Mouse (Mus musculus): ENCODE data around the gene Rpf2. TPM values are rescaled to one million over a fixed set of nuclear protein-coding genes. Genes with fewer than 3 reads are reported as not detected.
A peak's percentile ranks its signal among the peaks of the same experiment; 100 is the strongest.

The Rpf2 gene
- polyA plus RNA-seq, 1 experiment from 2014 or later = 74.7 TPM

GRCm38 (mm10) chr10:40188831-40189230 lies 58.0 kb downstream of the Rpf2 start:
- no peaks in the 10 kb centered on the region for H3K27me3 ChIP-seq (replicated peaks)
- H3K9me3 ChIP-seq = no peaks in the 10 kb centered on the region
- no peak for ATAC-seq
- no peak overlapping the region for H3K9ac ChIP-seq
- no peaks in the 10 kb centered on the region for H3K4me1 ChIP-seq (replicated peaks)
- H3K27ac ChIP-seq = no peak overlapping the region
- H3K4me3 ChIP-seq (replicated peaks) = no peak overlapping the region
- H3K4me2 ChIP-seq (replicated peaks) = no peak overlapping the region
- 75% methylated on average over 3 of the region's 3 CpGs for WGBS
- H3K36me3 ChIP-seq = no peaks in the 10 kb centered on the region

DNA sequence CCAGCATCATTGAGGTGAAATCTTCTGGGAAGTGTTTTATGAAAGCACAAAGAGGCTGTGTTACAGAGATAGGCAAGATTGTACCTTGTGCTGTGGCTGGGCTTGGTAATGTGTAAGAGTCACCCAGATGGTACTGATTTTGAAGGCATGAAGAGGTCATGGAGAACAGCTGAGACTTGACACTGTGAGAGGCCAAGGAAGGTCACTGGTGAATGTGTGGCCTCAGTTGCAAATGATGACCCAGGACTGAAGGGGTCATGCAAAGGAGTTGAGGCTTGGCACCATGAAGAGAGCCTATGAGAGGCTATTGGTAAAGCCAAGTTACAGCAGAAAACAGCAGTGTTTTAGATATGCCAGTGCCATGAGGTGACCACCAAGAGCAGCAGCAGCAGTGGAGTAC lies 60.9 kb downstream of the Rpf2 start:
- H3K27ac ChIP-seq = no peak overlapping the region
- H3K27me3 ChIP-seq (replicated peaks) = no peaks in the 10 kb centered on the region
- H3K36me3 ChIP-seq = no peaks in the 10 kb centered on the region
- H3K4me3 ChIP-seq (replicated peaks) = no peak overlapping the region
- H3K4me2 ChIP-seq (replicated peaks) = no peak overlapping the region
- no peak overlapping the region for H3K9ac ChIP-seq
- H3K4me1 ChIP-seq (replicated peaks) = no peaks in the 10 kb centered on the region
- no peaks in the 10 kb centered on the region for H3K9me3 ChIP-seq
- ATAC-seq = no peak

DNA sequence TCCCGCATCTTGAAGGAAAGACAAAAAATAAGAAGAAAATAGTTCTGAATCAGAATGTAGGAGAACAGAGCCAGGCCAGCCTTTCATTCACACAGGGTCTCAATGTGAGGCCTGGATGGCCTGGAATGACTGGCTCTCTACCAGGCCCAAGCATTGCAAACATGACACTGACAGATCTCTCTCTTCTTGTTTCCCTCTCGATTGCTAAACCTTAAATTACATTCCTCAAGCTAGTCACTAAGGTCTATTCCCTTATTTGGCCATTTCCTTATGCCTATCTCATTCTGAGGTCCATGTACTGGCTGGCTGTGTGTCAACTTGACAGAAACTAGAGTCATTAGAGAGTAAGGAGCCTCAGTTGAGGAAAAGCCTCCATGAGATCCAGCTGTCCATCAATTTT lies 66.8 kb downstream of the Rpf2 start:
- Histone ChIP-seq H3K4me3 (replicated peaks) (no peak overlapping the region), H3K36me3 (no peaks in the 10 kb centered on the region), H3K9ac (no peak overlapping the region), H3K4me1 (replicated peaks) (peaks cover 5% of the 10 kb centered on the region), H3K9me3 (no peaks in the 10 kb centered on the region), H3K27ac (no peak overlapping the region), H3K27me3 (replicated peaks) (no peaks in the 10 kb centered on the region), H3K4me2 (replicated peaks) (no peak overlapping the region)
- no peak for ATAC-seq
- 61% methylated on average over 2 of the region's 2 CpGs for WGBS

DNA sequence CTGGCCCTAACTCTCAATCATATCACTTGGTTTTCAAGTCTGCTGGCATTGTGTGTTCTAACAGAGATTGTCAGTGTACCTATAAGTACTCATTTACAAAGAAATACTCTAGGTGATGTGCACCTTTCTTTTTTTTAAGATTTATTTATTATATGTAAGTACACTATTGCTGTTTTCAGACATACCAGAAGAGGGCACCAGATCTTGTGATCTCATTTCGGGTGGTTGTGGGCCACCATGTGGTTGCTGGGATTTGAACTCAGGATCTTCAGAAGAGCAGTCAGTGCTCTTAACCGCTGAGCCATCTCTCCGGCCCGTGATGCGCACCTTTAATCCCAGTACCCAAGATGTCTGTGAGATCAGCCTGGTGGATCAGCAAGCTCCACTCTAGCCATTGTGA lies 67.7 kb downstream of the Rpf2 start:
- H3K4me2 ChIP-seq (replicated peaks) = no peak overlapping the region
- H3K9ac ChIP-seq = no peak overlapping the region
- 96% methylated on average over 5 of the region's 5 CpGs for whole genome bisulfite sequencing
- no peak overlapping the region for H3K4me3 ChIP-seq (replicated peaks)
- no peaks in the 10 kb centered on the region for H3K36me3 ChIP-seq
- no peak for ATAC-seq
- no peaks in the 10 kb centered on the region for H3K27me3 ChIP-seq (replicated peaks)
- H3K4me1 ChIP-seq (replicated peaks) = peaks cover 5% of the 10 kb centered on the region
- no peaks in the 10 kb centered on the region for H3K9me3 ChIP-seq
- H3K27ac ChIP-seq = no peak overlapping the region

GRCm38 (mm10) chr10:40177323-40177962 lies 69.4 kb downstream of the Rpf2 start:
- peak; percentile 68 for ATAC-seq
- 29% methylated on average over 6 of the region's 6 CpGs for WGBS

More at GRCm38 (mm10) chr10:40177323-40177962, 69.4 kb downstream of the Rpf2 start:
- Histone ChIP-seq H3K27ac (no peak overlapping the region), H3K4me2 (replicated peaks) (no peak overlapping the region), H3K9me3 (no peaks in the 10 kb centered on the region), H3K4me3 (replicated peaks) (no peak overlapping the region), H3K36me3 (no peaks in the 10 kb centered on the region), H3K4me1 (replicated peaks) (peaks cover 5% of the 10 kb centered on the region), H3K9ac (no peak overlapping the region), H3K27me3 (replicated peaks) (no peaks in the 10 kb centered on the region)

Other genes starting within 250 kb of the Rpf2 start
- 0.85 and 0.90 TPM in 2 replicates for gene Mfsd4b1, start 221.8 kb downstream of the Rpf2 start, polyA plus RNA-seq (2015; fragmentation: Nextera tagmentation; extraction: Ambion mirVana)
- gene Slc16a10, start 104.8 kb downstream of the Rpf2 start, polyA plus RNA-seq (2015; fragmentation: Nextera tagmentation; extraction: Ambion mirVana) = 36.1 and 37.4 TPM in 2 replicates
- gene Gtf3c6, start 11.1 kb upstream of the Rpf2 start, polyA plus RNA-seq (2015; fragmentation: Nextera tagmentation; extraction: Ambion mirVana) = 80.8 and 88.9 TPM in 2 replicates
- 55.7 and 60.4 TPM in 2 replicates for gene Amd1, start 55.1 kb upstream of the Rpf2 start, polyA plus RNA-seq (2015; fragmentation: Nextera tagmentation; extraction: Ambion mirVana)
- gene Cdk19, start 92.5 kb upstream of the Rpf2 start, polyA plus RNA-seq (2015; fragmentation: Nextera tagmentation; extraction: Ambion mirVana) = 5.9 and 6.3 TPM in 2 replicates